Mouse (Mus musculus) intestine, embryonic 16.5 days (tissue): ENCODE measurements around the gene Calcoco2. TPM values are rescaled to one million over a fixed set of nuclear protein-coding genes. Genes with fewer than 3 reads are reported as not detected.
A peak's percentile ranks its signal among the peaks of the same experiment; 100 is the strongest.
"Not testable (repeated sequence)": the region's sequence is repeated elsewhere in the genome, so short reads cannot be mapped to it uniquely, and the experiment has no call there.

ENCODE experiments used
- ATAC-seq: fragments of 200-750 bp; cut with Nextera tagmentation; 2 replicates; pipeline ENCODE4 v1.8.0; 2017; ENCODE audit warnings: moderate TSS enrichment, moderate library complexity
- H3K27ac ChIP-seq: fragments of 300-500 bp; sonication (generic); 2 replicates; pipeline ENCODE4 v1.5.1; 2014; ENCODE audit warnings: mild to moderate bottlenecking, low read length
- H3K27me3 ChIP-seq: fragments of 300-500 bp; sonication (generic); replicated peaks from 2 replicates; pipeline ENCODE4 v1.6.1; 2014; ENCODE audit warnings: low read length, control low read depth, mixed read lengths; ENCODE audit not compliant: control insufficient read depth, insufficient read depth
- H3K36me3 ChIP-seq: fragments of 300-500 bp; sonication (generic); 2 replicates; pipeline ENCODE4 v1.6.1; 2014; ENCODE audit warnings: low read length, control low read depth; ENCODE audit not compliant: control insufficient read depth, insufficient read depth
- H3K4me1 ChIP-seq: fragments of 300-500 bp; sonication (generic); 2 replicates; pipeline ENCODE4 v1.6.1; 2014; ENCODE audit warnings: low read length, control low read depth, mixed read lengths; ENCODE audit not compliant: control insufficient read depth, insufficient read depth
- H3K4me2 ChIP-seq: fragments of 300-500 bp; sonication (generic); 2 replicates; pipeline ENCODE4 v1.6.1; 2014; ENCODE audit warnings: low read depth, low read length, control low read depth
- H3K4me3 ChIP-seq: fragments of 300-500 bp; sonication (generic); 2 replicates; pipeline ENCODE4 v1.5.1; 2014; ENCODE audit warnings: mild to moderate bottlenecking, low read length
- H3K9ac ChIP-seq: fragments of 300-500 bp; sonication (generic); 2 replicates; pipeline ENCODE4 v1.6.1; 2014; ENCODE audit warnings: low read depth, low read length
- H3K9me3 ChIP-seq: fragments of 300-500 bp; sonication (generic); 2 replicates; pipeline ENCODE4 v1.6.1; 2016; ENCODE audit warnings: low read length, control low read depth; ENCODE audit not compliant: control insufficient read depth
- WGBS: fragments of 180-500 bp; shearing (Covaris S2); extraction: QIAGEN DNeasy Blood & Tissue Kit; methylation state at CpG from one replicate; pipeline ENCODE4 v1.1.7; 2014; 5-methylcytosine and 5-hydroxymethylcytosine counted together
- polyA plus RNA-seq: library from polyadenylated mRNA; unstranded; fragments of >200 nt; fragmentation: Nextera tagmentation; extraction: Ambion mirVana; gene quantifications from 2 replicates; pipeline ENCODE4 v1.2.1, GENCODE M21; 2015

The Calcoco2 gene
- polyA plus RNA-seq, 1 experiment from 2014 or later: 0.10 TPM

DNA sequence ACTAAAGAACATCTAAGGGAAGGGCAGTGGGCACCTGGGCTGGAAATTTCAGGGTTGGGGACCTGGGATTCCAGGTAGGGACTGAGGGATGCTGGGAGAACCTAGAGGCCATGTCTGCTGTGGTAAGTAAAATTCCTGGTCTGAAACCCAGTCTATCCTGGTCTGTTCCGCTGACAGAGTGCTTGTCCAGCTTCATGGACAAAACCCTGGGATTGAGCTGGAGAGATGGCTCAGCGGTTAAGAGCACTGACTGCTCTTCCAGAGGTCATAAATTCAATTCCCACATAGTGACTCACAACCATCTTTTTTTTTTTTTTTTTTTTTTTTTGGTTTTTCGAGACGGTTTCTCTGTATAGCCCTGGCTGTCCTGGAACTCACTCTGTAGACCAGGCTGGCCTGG is 11.0 kb upstream of the Calcoco2 start:
- H3K9ac ChIP-seq, H3K4me3 ChIP-seq, H3K27ac ChIP-seq, H3K36me3 ChIP-seq, ATAC-seq, H3K4me2 ChIP-seq, H3K9me3 ChIP-seq, H3K27me3 ChIP-seq, H3K4me1 ChIP-seq: not testable (repeated sequence)
- WGBS: 67% methylated on average over 4 of the region's 4 CpGs

GRCm38 (mm10) chr11:96119401-96119800 is 7.6 kb upstream of the Calcoco2 start:
- 0 out of 2 replicates have a peak, but pooled peaks have one; percentile 21 for ATAC-seq
- Histone ChIP-seq H3K4me3 (no peak overlapping the region), H3K36me3 (no peaks in the 10 kb centered on the region), H3K9ac (no peak overlapping the region), H3K27me3 (peaks cover 8% of the 10 kb centered on the region), H3K27ac (no peak overlapping the region), H3K9me3 (no peaks in the 10 kb centered on the region), H3K4me1 (no peaks in the 10 kb centered on the region), H3K4me2 (no peak overlapping the region)
- WGBS: 54% methylated on average over 3 of the region's 3 CpGs

DNA sequence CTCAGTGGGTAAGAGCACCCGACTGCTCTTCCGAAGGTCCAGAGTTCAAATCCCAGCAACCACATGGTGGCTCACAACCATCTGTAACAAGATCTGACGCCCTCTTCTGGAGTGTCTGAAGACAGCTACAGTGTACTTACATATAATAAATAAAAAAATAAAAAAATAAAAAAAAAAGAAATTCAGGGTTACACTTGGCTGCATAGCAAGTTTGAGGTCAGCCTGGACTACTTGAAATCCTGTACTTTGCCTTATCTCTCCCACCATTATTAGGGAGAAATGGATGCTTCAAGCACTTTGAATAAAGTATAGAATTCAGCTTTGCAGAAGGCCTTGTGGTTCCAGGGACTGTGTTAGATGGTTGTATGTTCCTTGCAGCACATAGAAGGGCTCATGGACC is 5.2 kb upstream of the Calcoco2 start:
- ATAC-seq, H3K9ac ChIP-seq, H3K27me3 ChIP-seq, H3K4me3 ChIP-seq, H3K4me2 ChIP-seq, H3K27ac ChIP-seq, H3K36me3 ChIP-seq, H3K9me3 ChIP-seq, H3K4me1 ChIP-seq: not testable (repeated sequence)
- 62% methylated on average over 3 of the region's 3 CpGs for WGBS

GRCm38 (mm10) chr11:96116116-96116515 is 4.4 kb upstream of the Calcoco2 start:
- 81% methylated on average over 3 of the region's 3 CpGs for WGBS
- no peaks in the 10 kb centered on the region for H3K9me3 ChIP-seq
- H3K4me2 ChIP-seq: no peak overlapping the region
- no peak overlapping the region for H3K27ac ChIP-seq
- ATAC-seq: no peak
- H3K36me3 ChIP-seq: no peaks in the 10 kb centered on the region
- H3K27me3 ChIP-seq: no peaks in the 10 kb centered on the region
- no peak overlapping the region for H3K4me3 ChIP-seq
- H3K9ac ChIP-seq: no peak overlapping the region
- no peaks in the 10 kb centered on the region for H3K4me1 ChIP-seq

- no peaks in the 10 kb centered on the region for H3K4me1 ChIP-seq
- H3K36me3 ChIP-seq: no peaks in the 10 kb centered on the region
- H3K4me2 ChIP-seq: no peak overlapping the region
- no peaks in the 10 kb centered on the region for H3K27me3 ChIP-seq
- no peak for ATAC-seq
- H3K27ac ChIP-seq: no peak overlapping the region
- H3K9me3 ChIP-seq: no peaks in the 10 kb centered on the region
- WGBS: 92% methylated on average over 6 of the region's 6 CpGs
- H3K4me3 ChIP-seq: no peak overlapping the region
- H3K9ac ChIP-seq: no peak overlapping the region
These were observed 3.7 kb upstream of the Calcoco2 start for GRCm38 (mm10) chr11:96115416-96115815.

DNA sequence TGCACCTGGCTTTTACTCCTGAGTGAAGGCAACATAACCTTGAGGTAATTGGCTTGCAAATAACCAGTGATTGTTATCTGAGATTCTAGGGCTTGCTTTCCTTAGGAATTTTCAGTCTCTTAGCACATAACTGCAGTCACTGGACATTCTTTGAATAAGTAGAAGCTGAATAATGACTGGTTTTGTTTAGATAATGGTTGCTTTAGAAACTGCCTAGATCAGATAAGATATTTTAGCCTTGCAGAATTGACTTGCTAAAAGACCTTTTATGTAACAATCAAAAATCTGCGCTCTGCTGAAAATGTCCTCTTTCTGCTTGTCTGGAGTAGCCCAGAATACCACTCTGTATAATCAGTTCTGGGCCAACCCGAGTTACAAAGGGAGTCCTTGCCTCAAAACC is 2.3 kb upstream of the Calcoco2 start:
- no peak for ATAC-seq
- Histone ChIP-seq H3K27me3 (no peaks in the 10 kb centered on the region), H3K4me1 (no peaks in the 10 kb centered on the region), H3K9ac (no peak overlapping the region), H3K9me3 (no peaks in the 10 kb centered on the region), H3K4me2 (no peak overlapping the region), H3K27ac (no peak overlapping the region), H3K4me3 (no peak overlapping the region), H3K36me3 (no peaks in the 10 kb centered on the region)
- WGBS: 51% methylated on average over 2 of the region's 2 CpGs

GRCm38 (mm10) chr11:96110950-96111349 is 814 bp downstream of the Calcoco2 start:
- H3K9me3 ChIP-seq, H3K27ac ChIP-seq, H3K4me3 ChIP-seq, H3K27me3 ChIP-seq, H3K36me3 ChIP-seq, ATAC-seq, H3K4me2 ChIP-seq, H3K4me1 ChIP-seq, H3K9ac ChIP-seq: not testable (repeated sequence)
- WGBS: 62% methylated on average over 2 of the region's 2 CpGs

GRCm38 (mm10) chr11:96108376-96108775 is 3.4 kb downstream of the Calcoco2 start:
- Histone ChIP-seq H3K27me3 (no peaks in the 10 kb centered on the region), H3K27ac (no peak overlapping the region), H3K4me1 (no peaks in the 10 kb centered on the region), H3K4me2 (no peak overlapping the region), H3K36me3 (no peaks in the 10 kb centered on the region), H3K9me3 (no peaks in the 10 kb centered on the region), H3K9ac (no peak overlapping the region), H3K4me3 (no peak overlapping the region)
- 73% methylated on average over 1 of the region's 1 CpGs for WGBS
- no peak for ATAC-seq

DNA sequence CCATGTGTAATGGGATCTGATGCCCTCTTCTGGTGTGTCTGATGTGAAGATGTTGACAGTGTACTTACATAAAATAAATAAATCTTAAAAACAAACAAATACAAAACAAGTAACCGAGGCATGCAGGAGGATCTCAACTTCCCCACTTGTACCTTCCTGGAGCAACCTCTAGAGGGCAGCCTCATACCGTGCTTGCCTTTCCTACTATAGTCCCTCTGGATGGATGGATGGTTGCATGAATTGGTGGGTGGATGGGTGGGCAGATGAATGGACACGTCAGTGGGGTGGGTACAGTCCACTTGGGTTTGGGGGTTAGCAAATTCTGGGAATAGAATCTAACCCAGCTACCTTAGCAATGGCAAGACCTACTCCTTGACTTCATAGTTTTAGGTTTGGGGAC is 18.4 kb downstream of the Calcoco2 start:
- no peak; the same call in 1 of the 2 replicates for ATAC-seq
- Histone ChIP-seq H3K9ac (no peak overlapping the region), H3K9me3 (no peaks in the 10 kb centered on the region), H3K36me3 (no peaks in the 10 kb centered on the region), H3K4me2 (no peak overlapping the region), H3K4me3 (no peak overlapping the region), H3K27ac (no peak overlapping the region), H3K4me1 (0 out of 2 replicates have a peak, but pooled peaks cover 6% of the 10 kb centered on the region), H3K27me3 (no peaks in the 10 kb centered on the region)
- 10% methylated on average over 3 of the region's 3 CpGs for WGBS

DNA sequence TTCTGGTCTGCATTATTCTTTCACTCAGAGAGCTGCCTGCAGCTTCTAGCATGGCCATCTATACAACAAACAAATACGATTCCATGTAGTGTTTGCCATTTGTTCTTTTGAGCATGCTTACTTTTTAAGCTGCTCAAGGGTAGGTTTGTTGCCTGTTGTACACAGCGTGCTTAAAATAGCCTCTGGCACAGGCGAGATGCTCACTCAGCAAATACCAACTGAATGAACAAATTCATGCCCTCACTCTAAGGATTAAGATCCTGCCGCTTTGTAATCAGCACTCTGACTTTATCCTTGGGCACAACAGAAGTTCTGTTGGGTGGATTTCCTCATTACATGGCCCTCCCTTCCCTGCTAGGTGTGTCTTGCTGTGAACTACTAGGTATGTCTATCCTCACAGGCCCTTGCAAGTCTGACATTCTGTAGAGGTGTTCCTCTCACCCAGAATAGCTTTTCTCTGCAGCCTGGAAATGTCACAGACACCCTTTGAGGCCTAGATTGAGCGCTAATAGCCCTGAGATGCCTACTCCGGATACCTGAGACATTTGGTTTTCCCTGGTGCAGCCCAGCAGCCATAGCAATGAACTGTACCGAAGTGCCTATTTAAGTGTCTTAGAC is 19.0 kb downstream of the Calcoco2 start:
- 48% methylated on average over 7 of the region's 7 CpGs for WGBS
- Histone ChIP-seq H3K36me3 (no peaks in the 10 kb centered on the region), H3K27ac (no peak overlapping the region), H3K9ac (no peak overlapping the region), H3K4me3 (no peak overlapping the region), H3K4me2 (no peak overlapping the region), H3K27me3 (no peaks in the 10 kb centered on the region), H3K4me1 (0 out of 2 replicates have a peak, but pooled peaks cover 2% of the 10 kb centered on the region), H3K9me3 (no peaks in the 10 kb centered on the region)
- ATAC-seq: no peak
